Mouse (Mus musculus) adrenal gland, adult 8-10 months (tissue): ENCODE data around the gene Sall2. TPM values are rescaled to one million over a fixed set of nuclear protein-coding genes. Genes with fewer than 3 reads are reported as not detected.
A peak's percentile ranks its signal among the peaks of the same experiment; 100 is the strongest.

Experiments
- DNase-seq: peaks from one replicate; pipeline ENCODE4 v3.0.0; 2022
- total RNA-seq, 4 experiments: library from RNA; stranded (reverse); gene quantifications; 2 replicates each; pipeline ENCODE4 v1.2.4; 2022

Gene Sall2
- total RNA-seq, 4 experiments from 2014 or later: 7.3 to 15.2 (median 12.0) TPM

DNA sequence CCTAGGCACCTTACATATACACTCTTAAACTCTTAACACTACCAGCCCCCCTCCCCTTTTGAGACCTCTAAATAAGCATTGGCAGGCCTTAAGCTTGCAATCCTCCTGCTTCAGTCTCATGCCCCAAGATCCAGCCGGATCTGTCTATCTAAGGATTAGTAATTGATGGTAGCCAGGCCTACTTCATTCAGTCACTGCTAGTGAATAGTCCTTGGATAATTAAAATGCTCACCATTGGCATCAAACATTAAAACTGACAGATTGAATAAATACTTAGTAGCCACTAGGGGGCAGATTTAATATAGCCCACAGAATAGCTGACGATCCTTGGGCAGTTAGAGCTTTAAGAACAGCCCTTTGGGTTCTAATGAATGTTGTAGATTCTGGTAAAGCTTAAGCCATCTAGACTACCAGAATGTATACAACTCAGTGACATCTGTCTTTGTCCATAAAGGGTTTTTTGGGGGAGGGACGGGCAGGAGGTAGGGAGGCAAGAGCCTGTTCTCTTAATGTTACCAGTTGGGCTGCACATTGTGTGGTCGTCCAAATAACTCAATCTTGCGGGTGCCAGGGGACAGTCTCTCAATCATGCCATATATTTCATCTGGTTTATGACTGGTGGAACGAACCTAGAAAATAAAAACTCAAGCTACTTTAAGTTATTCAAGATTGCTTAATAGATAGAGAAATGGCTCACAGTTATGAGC, 32.9 kb downstream of the Sall2 start:
- DNase-seq: no peak

DNA sequence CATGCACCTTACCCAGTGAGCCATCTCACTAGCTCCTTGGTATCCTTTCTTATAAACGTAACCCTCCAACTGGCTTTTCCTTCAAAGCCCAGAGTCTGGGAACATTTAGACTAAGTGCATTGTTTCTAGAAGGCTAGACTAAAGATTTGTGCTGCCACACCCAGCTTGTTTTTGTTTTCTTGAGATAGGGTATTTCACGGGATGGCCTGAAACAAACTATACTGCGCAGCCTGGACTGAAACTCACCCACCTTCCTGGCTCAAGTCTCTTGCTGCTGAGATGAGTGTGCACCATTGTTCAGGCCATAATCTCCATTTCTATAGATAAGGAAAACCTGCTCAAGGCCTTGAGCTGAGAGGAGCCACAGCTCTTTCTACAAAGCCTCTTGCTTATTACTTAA, 44.4 kb downstream of the Sall2 start:
- DNase-seq: no peak

GRCm38 (mm10) chr14:52283629-52284028, 44.9 kb downstream of the Sall2 start:
- no peak for DNase-seq

GRCm38 (mm10) chr14:52279747-52280120, 48.8 kb downstream of the Sall2 start:
- no peak for DNase-seq

DNA sequence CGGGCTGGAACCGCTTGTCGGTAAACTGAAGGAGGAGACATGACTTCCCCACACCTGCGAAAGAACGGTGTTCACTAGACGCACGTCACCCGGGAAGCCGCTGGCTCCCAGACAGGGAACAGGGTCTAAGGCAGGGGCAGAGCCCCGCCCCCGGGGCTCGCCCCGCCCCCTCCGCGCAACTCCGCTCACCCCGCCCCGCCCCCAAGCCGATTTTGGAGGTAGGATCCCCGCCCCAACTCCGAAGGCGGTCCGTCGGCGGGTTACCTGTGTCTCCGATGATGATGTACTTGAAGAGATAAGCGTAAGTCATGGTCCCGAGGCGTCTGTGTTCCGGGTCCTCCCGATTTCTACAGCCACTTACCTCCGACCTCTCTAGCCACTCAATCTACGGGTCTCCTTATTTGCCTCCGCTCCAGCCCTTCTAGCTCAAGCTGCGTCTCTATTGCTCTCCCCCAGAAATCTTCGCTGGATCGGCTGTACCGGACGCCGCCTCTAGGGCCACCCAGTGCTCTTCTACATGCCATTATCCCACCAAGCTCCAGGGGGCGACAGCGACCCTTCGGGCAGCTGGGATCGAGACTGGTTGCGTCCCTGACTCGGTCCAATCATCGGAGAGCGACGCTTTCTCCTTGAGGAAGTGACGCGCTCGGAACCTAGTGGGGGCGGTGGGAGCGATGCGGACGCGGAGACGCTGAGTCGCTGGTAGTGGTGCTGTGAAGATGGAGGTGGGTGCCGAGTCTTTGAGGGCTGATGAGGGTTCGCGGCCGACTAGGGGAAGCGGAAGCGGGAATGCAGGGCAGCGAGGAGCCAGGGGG, 49.4 kb downstream of the Sall2 start, which contains the start of the genes Tox4 and Rab2b:
TSS of gene Tox4 (plus strand) at position 215 of the 815 bp plus-strand sequence.
TSS of gene Rab2b (minus strand) at position 614 of the 815 bp plus-strand sequence.
- peak; percentile 98 for DNase-seq

DNA sequence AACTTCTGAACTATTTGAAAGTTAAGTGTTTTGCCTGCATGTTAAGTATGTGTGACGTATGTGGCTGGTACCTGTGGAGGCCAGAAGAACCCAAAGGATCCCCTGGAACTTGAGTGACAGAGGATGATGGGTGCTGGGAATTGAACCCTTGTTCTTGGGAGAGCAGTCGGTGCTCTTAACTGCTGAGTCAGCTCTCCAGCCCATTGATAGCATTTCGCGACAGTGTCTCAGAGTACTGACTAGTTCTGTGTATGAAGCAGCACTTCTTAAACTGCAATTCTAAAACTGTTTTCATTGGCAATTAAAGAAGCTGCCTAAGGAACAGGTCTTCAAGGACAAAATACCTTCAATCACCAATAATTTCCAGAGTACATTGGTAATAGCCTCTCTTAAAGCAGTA, 51.4 kb downstream of the Sall2 start:
- DNase-seq: no peak

GRCm38 (mm10) chr14:52272781-52273180, 55.8 kb downstream of the Sall2 start:
- DNase-seq: peak; percentile 73

Other genes starting within 250 kb of the Sall2 start
- gene Hnrnpc, start 224.7 kb downstream of the Sall2 start, total RNA-seq: 100 to 1,000 TPM; 181 to 335 (median 196) TPM
- 1 to 10 TPM in 2 of 4 experiments, under 1 TPM in 2; 0.44 to 2.3 (median 1.4) TPM for gene Rpgrip1, start 218.1 kb downstream of the Sall2 start, total RNA-seq
- gene Supt16, start 131.3 kb downstream of the Sall2 start, total RNA-seq: 10 to 100 TPM; 56.0 to 73.9 (median 61.4) TPM
- gene Chd8, start 71.0 kb downstream of the Sall2 start, total RNA-seq: 100 to 1,000 TPM in 2 of 4 experiments, 10 to 100 TPM in 2; 82.2 to 142 (median 108) TPM
- gene Tox4, start 49.6 kb downstream of the Sall2 start, total RNA-seq: 10 to 100 TPM; 54.4 to 80.8 (median 70.4) TPM
- 10 to 100 TPM; 43.1 to 54.0 (median 48.4) TPM for gene Rab2b, start 49.2 kb downstream of the Sall2 start, total RNA-seq
- 10 to 100 TPM; 39.3 to 66.6 (median 55.2) TPM for gene Mettl3, start 23.6 kb downstream of the Sall2 start, total RNA-seq
- not detected for gene Olfr1513, start 27.6 kb upstream of the Sall2 start, total RNA-seq
- not detected for gene Olfr1512, start 50.4 kb upstream of the Sall2 start, total RNA-seq
- not detected for gene Olfr1511, start 68.6 kb upstream of the Sall2 start, total RNA-seq
- not detected for gene Olfr1510, start 85.6 kb upstream of the Sall2 start, total RNA-seq
- gene Olfr1509, start 114.2 kb upstream of the Sall2 start, total RNA-seq: not detected
- not detected for gene Olfr1508, start 138.7 kb upstream of the Sall2 start, total RNA-seq
- not detected for gene Olfr1507, start 167.0 kb upstream of the Sall2 start, total RNA-seq